ENCODE assay signal across 11 mouse cellular contexts in genomic region chr4:105223925-105224300, GRCm38 (mm10).
DNase-seq lines count a peak whose midpoint lies in the region; ATAC-seq and TF ChIP-seq lines count a peak whose summit lies in the region.
"Had no signal": no experiment of that assay in that cellular context is flagged by ENCODE, and none has a peak within 500 bp of the region (broad histone marks: within the 10 kb centered on the region; RNA-seq: fewer than 3 reads in every experiment).

No protein-coding gene starts in this region.

- peaks cover 40% of the 10 kb centered on the region for H3K36me3 ChIP-seq in heart, adult 2 months (ENCODE audit: control insufficient read depth, insufficient read depth, low read length)
- H3K36me3 ChIP-seq in lung, embryonic 14.5 days (ENCODE audit: insufficient read depth), result peaks cover 96% of the 10 kb centered on the region
- peaks cover 96% of the 10 kb centered on the region for H3K36me3 ChIP-seq in midbrain, embryonic 10.5 days

- H3K4me3 ChIP-seq in heart, adult 2 months, result no peak overlapping the region
- no peak overlapping the region for H3K4me3 ChIP-seq in lung, embryonic 14.5 days (ENCODE audit: low read depth, low read length)
- H3K4me3 ChIP-seq in midbrain, embryonic 10.5 days, result no peak overlapping the region
- H3K4me3 ChIP-seq: liver, embryonic 13.5 days had no signal

- peaks cover 20% of the 10 kb centered on the region for H3K4me1 ChIP-seq in heart, adult 2 months (ENCODE audit: control insufficient read depth, insufficient read depth, low read length)
- no peaks in the 10 kb centered on the region for H3K4me1 ChIP-seq in lung, embryonic 14.5 days (ENCODE audit: insufficient read depth)
- no peaks in the 10 kb centered on the region; the same call in 1 of the 2 replicates for H3K4me1 ChIP-seq in midbrain, embryonic 10.5 days

- ATAC-seq in lung, embryonic 14.5 days (ENCODE audit: insufficient read depth), result peak; percentile 71

- no peak for TF ChIP-seq POLR2A in heart, adult 2 months (IDR thresholded peaks at IDR 0.05; ENCODE audit: insufficient read depth, low read depth, low read length)

- H3K9ac ChIP-seq in heart, adult 2 months (ENCODE audit: low read depth, low read length), result no peak overlapping the region
- no peak overlapping the region for H3K9ac ChIP-seq in lung, embryonic 14.5 days
- H3K9ac ChIP-seq: liver, embryonic 13.5 days had no signal

- H3K27me3 ChIP-seq in heart, adult 2 months (ENCODE audit: control insufficient read depth, insufficient read depth, low read length), result no peaks in the 10 kb centered on the region
- no peaks in the 10 kb centered on the region for H3K27me3 ChIP-seq in lung, embryonic 14.5 days (ENCODE audit: insufficient read depth, low read length)
- no peaks in the 10 kb centered on the region for H3K27me3 ChIP-seq in midbrain, embryonic 10.5 days (ENCODE audit: low read depth, poor library complexity, severe bottlenecking)
- H3K27me3 ChIP-seq: liver, embryonic 13.5 days had no signal

- no peak overlapping the region for H3K4me2 ChIP-seq in lung, embryonic 14.5 days
- H3K4me2 ChIP-seq: liver, embryonic 13.5 days had no signal

- no peaks in the 10 kb centered on the region for H3K79me2 ChIP-seq in heart, adult 2 months (replicated peaks; ENCODE audit: control insufficient read depth, insufficient read depth, low read length)

- no peak for TF ChIP-seq CTCF in heart, adult 2 months (IDR thresholded peaks at IDR 0.05)
- TF ChIP-seq CTCF in lung, embryonic 14.5 days (IDR thresholded peaks at IDR 0.05; ENCODE audit: low read depth), result no peak

- intact Hi-C loops in heart, adult 2 months (cut with DNase I), result no loop called here
- intact Hi-C loops in heart, postnatal 36 days (cut with DNase I), result loop anchor here (5.0 kb wide), 1 partner anchor 328 kb away; no protein-coding TSS in a partner anchor
- intact Hi-C loops in left cerebral cortex, postnatal 4 days (cut with DNase I), result no loop called here

- peak; percentile 40 to 61 for DNase-seq in heart, adult 2 months
- no peak for DNase-seq in heart, postnatal 36 days
- DNase-seq in adrenal gland, postnatal 10 days, result peak; percentile 46
- peak; percentile 44 for DNase-seq in heart, postnatal 4 days
- DNase-seq in lung, embryonic 14.5 days, result peak; percentile 61
- no peak for DNase-seq in left cerebral cortex, postnatal 4 days
- no peak for DNase-seq in midbrain, embryonic 10.5 days (ENCODE audit: low spot score)
- no peak for DNase-seq in thymus, postnatal 36 days
- DNase-seq: cerebellum, postnatal 36 days; liver, embryonic 13.5 days; thymus, adult 2 months had no signal

- no peaks in the 10 kb centered on the region for H3K9me3 ChIP-seq in lung, embryonic 14.5 days (ENCODE audit: low read depth, low read length)
- no peaks in the 10 kb centered on the region for H3K9me3 ChIP-seq in midbrain, embryonic 10.5 days (replicated peaks)
- H3K9me3 ChIP-seq: liver, embryonic 13.5 days had no signal

- peak overlapping the region; percentile 42 for H3K27ac ChIP-seq in heart, adult 2 months
- 0 out of 2 replicates have a peak overlapping the region, but pooled peaks have one; percentile 36 for H3K27ac ChIP-seq in lung, embryonic 14.5 days (ENCODE audit: low read depth)
- H3K27ac ChIP-seq in midbrain, embryonic 10.5 days (replicated peaks), result no peak overlapping the region; the same call in 1 of the 2 replicates
- H3K27ac ChIP-seq: liver, embryonic 13.5 days had no signal

- 19% methylated on average over 4 of the region's 4 CpGs for WGBS in heart, adult 2 months
- WGBS in lung, embryonic 14.5 days, result 48% methylated on average over 4 of the region's 4 CpGs
- 59% methylated on average over 4 of the region's 4 CpGs for WGBS in midbrain, embryonic 10.5 days

- TF ChIP-seq EP300 in heart, adult 2 months (IDR thresholded peaks at IDR 0.05; ENCODE audit: insufficient read depth, low read depth, low read length), result no peak

Comparison
In these comparisons a context has a peak if more than half of its experiments do, and no peak if none do; other contexts are left out.
1. DNase-seq: peak in heart, adult 2 months (2 of 2), adrenal gland, postnatal 10 days (single experiment), heart, postnatal 4 days (single experiment) and lung, embryonic 14.5 days (single experiment); none in heart, postnatal 36 days (0 of 2), left cerebral cortex, postnatal 4 days (single experiment), midbrain, embryonic 10.5 days (single experiment) and thymus, postnatal 36 days (0 of 2).